Mouse (Mus musculus) retina, postnatal 1 day (tissue): Measurements from ENCODE around the gene Mtmr3.

Experiments
- DNase-seq: peaks from one replicate; pipeline ENCODE4 v3.0.0-alpha.2; 2012

Gene Mtmr3

DNA sequence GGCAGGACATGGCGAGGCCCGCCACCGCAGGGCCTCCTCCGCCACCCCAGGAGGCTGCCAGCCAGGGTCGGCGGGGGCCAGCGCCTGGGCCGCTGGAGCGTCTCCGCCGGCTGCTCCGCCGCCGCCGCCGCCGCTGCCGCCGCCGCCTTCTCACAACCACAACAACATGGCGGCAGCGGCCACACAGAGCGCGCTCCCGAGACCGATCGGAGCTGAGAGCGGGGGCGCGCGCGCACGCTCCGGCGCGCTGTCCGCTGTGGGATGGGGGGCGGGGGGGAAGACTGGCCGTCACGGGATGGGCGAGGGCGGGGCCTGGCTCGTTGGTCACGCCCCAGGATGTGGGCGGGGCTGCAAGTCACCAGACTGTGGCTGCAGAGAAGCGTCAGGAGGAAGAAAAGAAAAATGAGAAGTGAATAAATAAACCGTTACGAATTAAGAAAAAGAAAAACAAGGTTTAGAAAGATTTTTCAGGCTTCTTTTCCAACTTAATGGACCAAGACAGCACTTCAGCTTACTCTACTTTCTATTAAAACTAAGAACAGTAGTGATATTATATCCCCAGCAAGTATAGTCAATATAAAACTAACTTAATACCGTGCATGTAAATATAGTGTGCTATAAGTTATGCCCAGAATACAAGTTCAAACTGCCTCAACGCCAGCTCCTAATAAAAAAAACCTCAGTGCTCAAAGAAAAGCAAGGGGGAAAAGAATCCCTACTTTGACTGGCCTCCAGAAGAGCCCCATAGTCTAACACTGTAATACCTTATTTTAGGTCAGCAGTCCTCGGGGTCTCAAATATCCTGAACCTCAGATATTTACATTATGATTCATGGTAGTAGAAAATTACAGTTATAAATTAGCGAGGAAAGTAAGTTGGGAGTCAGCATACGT, at the start of gene Mtmr3:
Gene Mtmr3, minus strand, starts transcription at position 256 of the 893 bp plus-strand sequence.
- peak; percentile 97 for DNase-seq

DNA sequence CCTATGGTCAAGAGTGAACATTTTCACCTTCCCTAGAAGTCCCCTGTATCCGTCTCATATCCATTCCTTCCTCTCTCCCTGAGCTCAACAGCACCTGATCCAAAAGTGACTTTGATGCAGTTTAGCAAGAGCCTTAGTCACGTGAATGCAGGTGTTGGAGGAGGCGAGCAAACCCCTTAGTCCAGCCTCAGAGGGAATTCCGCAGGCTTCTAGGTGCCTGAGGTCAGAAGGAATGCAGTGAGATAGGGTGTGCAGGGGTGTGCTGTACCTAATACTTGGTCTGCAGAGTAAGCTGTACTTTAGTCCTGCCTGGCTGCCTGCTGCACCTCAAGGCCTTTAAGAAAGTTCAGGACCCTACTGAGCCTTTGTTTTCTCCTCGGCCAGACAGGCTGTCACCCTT, 49.1 kb upstream of the Mtmr3 start:
- no peak for DNase-seq

DNA sequence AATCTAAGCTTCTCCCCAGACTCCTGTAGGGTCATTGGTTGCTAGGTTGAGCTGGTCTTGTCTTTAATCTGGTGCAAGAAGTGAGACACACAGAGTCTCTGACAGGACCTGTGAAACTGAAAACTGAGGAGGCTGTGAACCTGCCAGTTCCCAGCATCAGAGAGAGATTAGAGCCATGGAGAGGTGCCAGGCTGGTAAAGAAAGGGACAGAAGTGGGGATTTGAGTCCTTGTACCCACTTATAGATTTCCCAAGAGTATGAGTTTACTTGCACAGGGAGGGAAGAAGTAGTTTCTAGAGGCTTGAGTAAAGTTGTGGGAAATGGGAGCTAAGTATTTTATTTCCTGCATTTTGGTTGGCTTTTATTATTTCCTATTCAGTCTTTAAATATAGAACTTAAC, 46.5 kb upstream of the Mtmr3 start:
- no peak for DNase-seq

DNA sequence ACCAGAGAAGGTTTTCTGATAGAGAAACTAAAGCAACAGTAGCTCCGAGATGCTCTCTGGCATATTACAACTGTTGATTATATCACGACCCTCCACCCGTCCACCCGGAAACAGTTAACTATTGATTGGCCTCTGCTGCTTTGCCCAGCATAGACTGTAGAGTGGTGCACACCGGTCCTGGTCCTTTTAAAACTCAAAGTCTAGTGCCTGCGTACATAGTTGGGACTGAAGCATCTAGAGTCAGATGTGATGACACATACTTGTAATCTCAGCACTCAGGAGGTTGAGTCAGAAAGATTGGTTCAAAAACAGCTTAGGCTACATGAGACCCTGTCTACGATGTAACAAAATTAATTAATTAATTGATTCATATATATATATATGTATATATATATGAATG, 43.6 kb upstream of the Mtmr3 start:
- DNase-seq, result no peak

DNA sequence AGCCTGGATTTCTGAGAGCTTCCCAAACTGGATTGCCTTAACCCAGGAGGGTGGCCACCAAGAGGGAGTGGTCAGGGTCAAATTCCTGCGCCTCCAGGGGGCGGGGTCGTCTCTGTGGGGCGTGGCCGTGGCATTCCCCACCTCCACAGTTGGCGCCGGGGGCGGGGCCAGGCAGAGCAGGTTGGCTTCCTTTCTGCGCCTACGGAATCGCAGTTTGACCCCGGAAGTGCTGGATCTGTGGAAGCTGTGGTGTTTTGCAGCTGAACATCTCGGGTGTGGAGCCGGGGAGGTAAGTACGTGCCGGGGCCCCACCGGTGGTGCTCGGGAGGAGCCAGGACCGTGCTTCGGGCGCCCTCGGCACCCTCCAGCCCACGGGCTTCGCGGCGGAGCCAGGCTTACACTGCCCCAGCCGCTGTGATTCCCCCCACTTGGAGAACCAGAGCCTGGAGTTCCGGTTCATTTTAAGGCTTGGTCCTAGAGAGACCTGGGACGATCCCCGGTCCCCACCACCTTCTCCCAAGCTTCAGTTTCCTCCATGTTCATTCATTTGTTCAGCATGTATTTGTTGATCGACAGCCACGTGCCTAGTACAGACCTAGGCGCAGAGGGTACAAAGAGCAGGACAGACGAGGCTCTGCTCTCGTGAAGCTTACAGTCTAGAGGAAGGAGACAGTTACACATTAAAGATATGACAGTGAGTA, 43.0 kb upstream of the Mtmr3 start, which contains the start of gene Ascc2:
Gene Ascc2, plus strand, starts transcription at position 214 of the 701 bp plus-strand sequence.
- DNase-seq, result peak; percentile 92

DNA sequence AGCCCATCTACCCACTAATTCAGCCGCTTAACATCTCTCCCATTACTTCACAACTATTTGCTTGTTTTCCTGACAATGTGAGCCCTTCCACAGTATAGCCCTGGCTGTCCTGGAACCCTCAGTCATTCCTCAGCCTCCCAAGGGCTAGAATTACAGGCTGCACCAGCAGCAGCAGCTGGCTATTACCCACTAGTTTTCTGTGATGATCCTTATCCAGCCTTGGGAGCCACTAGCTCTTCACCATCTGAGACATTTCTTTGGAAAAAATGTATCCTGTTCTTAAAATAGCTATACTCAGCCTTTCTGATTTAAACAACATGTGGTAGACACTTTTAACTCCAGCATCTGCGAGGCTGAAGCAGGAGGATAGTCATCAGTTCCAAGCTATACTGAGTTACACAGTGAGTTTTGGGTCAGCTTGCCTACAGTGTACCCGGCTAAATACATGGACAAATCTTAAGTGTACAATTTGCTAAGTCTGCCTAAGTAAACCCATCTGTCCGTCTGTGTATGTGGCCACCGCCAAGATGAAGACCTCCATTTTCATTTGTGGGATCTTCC, 42.2 kb upstream of the Mtmr3 start:
- DNase-seq, result no peak

DNA sequence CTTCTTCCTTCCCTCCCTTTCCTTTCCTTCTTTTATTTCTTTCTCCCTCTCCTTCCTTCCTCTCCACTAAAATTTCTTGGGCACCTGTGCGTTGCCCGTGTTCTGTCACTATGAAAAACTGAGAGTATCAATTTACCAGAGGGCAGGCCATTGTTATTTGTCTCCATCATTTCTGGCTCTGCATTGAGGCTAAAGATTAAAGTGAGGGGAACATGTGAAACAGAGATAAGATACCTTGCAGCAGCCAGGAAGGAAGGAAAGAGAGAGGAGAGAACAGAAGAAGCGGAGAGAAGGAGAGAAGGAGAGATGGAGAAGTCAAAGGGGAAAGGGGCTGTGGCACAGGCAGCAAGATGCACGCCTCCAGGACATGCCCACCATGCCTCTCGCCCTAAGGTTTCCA, 39.7 kb upstream of the Mtmr3 start:
- no peak for DNase-seq

DNA sequence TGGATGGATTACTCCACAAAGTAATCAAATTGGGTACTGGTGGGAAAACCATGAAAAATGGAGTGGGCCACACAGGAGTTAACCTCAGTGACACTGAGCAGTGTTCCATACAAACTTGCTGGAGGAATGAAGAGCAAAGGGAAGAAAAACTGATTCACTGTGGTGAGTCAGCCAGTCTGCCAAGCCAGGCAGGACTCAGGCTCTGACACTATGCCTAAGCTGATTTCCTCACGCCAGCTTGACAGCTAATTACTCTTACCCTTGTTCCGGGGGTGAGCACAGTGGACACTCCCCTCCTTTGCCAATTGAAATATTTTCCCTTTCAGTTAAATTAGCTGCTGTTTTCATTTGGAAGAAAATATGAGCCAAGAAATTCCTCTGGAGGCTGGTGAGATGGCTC, 38.8 kb upstream of the Mtmr3 start:
- peak; percentile 29 for DNase-seq

DNA sequence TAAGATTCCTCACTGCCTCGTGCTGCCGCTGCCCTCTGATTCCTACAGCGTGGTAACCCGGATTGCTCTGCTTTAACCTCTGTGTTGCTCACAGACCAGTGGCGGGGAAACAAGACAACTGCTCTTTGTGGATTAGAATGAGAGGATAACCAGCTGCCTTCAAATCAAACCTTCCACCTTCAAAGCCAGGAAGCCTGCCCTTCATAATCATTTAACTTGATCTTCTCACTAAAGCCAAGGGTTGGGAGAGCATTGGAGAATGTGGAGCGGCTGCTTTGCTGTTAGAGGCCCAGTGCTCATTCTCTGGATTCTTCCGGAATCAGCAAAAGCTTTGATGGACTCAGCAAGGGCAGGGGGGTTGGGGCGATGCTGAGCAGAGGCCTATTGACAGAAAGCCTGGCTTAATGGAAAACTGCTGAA, 35.2 kb upstream of the Mtmr3 start:
- peak; percentile 52 for DNase-seq

DNA sequence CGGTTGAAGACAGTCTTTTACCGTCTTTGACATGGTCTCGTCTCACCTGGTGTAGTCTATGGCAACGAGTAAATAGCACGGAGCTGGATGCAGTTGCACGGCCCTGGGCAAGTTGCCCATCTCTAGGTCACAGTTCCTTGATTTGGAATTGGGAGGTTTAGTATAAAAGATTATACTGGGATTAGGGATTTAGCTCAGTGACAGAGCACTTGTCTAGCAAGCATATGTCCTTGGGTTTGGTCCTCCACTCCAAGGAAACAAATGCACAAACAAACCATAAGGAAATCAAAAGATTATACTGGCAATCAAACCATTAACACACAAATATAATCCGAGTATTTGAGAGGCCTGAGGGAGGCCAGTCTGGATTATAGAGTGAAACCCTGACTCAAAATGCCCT, 33.0 kb upstream of the Mtmr3 start:
- peak; percentile 79 for DNase-seq

DNA sequence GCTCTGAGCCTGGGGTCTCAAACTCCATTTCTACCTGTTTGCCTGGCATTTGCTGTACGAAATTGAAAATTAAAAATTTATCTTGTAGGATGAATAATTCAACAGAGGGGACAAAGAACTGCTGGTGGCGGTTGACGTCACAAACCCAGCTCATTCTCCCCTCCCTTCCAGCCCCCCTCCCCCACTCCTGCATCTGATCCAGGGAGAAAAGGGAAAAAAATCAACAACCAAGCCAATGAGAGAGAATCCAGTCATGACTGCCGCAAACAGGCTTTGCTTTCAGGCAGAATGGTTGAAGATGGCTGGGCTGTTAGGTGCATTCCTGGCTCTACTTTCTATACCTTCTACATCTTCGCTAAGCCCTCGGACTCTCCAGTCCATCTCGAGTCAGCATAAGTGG, 31.3 kb upstream of the Mtmr3 start:
- DNase-seq, result peak; percentile 43

DNA sequence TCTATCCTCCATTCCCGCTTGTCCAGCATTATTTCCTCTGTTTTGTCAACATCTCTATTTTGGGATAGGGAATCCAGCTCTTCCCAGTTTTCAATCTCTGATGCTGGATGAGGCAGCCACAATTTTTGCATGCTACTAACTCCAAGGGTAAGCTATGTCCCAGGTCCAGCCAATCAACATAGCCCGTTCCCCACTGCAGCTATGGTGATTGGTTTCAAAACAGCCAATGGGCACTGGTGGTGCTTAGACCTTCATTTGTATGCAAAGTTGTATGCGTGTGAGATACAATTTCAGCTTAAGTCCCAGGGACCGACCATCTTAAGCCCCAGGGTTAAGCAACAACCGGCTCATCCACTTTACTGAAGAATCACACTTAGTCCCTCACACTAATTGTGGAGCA, 28.3 kb upstream of the Mtmr3 start:
- DNase-seq, result peak; percentile 44

DNA sequence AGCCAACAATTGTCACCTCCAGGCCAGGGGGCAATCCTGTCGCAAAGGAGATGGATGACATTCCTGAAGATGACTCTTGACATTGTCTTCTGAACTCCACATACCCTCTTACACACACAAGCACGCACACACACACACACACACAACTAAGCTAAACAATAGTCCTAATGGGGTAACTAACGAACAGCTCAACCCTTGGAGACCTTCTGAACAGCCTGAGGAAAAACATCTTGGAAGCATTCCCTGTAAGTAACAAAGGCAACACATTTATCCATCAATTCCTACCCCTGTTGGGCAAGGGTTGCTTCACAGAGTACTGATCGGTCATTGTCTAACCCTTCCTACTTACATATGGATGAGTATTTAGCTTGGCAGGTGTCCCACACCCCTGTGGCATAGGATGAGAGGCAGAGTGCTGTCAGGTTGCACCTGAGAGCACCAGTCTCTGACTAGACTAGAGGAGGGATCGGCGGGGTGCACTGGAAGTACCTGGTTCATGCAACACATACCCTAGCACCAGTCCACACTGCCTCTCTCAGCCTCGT, 27.9 kb upstream of the Mtmr3 start:
- no peak for DNase-seq

DNA sequence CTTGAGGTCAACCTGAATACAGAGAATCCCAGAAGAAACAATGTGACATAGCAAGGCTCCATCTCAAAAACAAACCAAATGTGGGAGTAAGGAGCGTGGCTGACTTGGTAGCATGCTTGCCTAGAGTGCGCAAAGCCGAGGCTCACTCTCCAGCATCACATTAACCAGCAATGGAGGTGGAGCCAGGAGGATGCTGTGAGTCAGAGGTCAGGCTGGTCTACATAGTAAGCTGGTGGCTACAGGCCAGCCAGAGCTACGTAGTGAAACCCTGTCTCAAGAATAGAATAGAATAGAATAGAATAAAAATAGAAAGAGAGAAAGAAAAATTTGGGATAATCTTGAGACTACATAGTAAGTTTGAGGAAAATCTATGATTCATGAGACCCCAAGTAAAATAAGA, 27.2 kb upstream of the Mtmr3 start:
- no peak for DNase-seq

DNA sequence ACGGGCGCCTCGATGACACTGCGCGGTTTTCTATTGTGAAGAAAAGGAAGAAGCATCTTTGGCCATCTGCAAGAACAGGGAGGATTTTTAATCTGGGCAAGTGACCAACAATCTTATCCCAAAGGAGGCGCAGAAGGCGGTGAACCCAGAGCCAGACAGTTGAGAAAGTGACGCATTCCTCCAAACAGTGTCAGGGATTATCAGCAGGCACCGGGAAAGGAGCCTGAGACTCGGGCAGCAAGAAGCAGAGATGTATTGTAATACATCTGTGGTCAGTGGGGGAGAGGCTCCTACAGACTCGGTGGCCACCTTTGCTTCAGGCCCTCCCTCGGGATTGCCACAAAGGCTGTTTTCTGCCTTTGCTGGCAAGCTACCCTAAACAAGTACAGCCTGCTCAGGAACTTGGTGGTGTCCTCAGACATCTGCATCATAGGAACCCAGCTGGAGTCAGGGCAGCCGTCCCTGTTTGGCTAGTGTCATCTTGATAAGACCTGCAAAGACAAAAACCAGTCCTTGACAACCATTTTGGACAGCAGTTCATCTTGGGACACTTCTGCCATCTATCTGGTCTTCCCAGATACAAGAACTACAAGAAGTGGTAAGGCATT, 25.9 kb upstream of the Mtmr3 start:
- DNase-seq, result no peak

DNA sequence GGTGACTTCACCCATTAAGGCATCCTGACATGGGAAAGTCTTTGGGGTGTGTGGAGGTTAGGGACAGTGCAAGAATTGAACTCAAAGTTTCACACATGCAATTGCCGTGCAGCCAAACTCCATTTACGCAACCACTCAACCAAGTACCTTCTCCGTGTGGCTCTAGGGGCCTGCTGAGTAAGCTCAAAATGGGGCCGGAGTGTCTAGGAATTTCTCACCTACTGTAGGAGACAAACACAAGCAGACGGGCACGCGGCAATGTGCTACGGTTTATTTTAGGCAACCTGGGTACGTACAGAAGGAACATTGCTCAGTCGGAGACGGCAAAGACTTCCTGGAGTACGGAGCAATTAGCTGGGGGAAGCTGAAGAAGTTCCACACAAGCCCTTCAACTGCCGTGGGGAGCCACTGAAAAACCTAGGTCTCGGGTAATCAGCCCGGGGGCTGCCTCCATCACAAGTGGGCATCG, 25.4 kb upstream of the Mtmr3 start, which contains the start of gene Gm11032:
Gene Gm11032, plus strand, starts transcription at position 51 of the 469 bp plus-strand sequence.
- DNase-seq, result no peak

DNA sequence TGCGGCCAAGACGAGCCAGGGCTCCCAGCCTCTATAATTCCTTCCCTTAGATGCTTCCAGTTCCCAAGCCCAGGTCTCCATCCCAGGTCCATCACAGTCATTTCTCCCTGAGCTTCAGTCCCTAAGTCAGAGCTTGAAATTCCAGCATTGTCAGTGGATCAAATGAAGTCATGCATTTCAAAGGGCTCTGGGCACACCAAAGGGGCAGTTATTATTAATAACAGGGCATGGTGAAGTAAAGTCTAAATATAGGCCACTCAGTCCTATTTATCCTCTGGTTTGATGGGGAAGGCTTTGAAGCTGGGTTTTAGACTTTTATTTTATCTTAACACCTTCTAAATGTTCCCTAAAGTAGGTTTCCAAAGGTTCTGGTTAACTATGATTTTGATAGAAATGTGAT, 17.2 kb upstream of the Mtmr3 start:
- no peak for DNase-seq

DNA sequence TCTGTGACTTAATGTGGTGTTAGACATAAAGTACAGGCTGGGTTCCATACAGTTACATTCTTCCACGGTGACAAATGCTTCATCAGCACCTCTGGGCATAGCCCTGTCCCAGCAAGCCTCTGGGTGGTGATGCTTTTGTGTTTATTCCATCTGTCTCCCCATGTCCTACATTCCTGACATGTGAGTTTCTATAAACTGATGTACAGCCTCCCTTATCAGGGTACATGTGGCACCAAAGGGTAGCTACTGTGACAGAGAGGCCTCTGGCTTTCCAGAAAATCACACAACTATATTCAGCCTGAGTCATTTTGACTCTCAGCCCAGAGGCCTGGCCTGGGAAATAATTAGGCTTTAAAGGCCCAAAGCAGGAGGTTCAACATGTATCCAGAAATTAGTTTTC, 11.9 kb upstream of the Mtmr3 start:
- DNase-seq, result no peak

DNA sequence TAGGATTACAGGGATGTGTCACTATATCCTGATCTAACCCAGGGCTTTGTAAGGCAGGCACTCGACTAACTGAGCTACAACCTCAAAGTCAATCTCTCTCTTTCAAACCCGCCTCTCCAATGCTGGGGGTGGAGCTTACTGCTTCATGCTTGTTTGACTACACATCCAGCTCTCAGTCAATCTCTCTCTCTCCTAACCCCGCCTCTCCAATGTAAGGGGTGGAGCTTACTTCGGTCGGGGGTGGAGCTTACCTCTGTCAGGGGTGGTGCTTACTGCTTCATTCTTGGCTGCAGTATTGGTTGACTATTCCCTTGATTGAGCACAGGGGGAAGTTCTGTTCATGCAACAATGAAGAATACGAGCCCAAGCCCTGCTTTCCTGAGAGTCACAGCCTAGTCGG, 10.8 kb upstream of the Mtmr3 start:
- peak; percentile 41 for DNase-seq

DNA sequence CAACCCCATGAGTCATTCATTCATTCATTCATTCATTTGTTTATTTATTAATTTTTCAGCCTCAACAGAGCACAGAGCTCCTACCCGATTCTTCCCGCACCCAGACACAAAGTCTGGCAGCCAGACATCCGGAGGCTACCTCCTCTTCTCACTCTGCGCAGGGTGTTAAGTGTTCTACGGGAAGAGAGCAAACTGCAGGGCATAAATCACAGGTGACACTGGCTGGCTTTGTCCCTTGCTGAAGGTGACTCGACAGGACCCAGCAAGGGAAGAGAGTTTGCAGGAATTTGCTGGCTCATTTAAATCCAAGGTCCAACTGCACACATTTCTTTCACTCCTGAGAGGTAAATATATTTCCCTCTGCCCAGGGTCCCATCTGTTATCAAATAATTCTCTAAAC, 9.8 kb upstream of the Mtmr3 start:
- no peak for DNase-seq

DNA sequence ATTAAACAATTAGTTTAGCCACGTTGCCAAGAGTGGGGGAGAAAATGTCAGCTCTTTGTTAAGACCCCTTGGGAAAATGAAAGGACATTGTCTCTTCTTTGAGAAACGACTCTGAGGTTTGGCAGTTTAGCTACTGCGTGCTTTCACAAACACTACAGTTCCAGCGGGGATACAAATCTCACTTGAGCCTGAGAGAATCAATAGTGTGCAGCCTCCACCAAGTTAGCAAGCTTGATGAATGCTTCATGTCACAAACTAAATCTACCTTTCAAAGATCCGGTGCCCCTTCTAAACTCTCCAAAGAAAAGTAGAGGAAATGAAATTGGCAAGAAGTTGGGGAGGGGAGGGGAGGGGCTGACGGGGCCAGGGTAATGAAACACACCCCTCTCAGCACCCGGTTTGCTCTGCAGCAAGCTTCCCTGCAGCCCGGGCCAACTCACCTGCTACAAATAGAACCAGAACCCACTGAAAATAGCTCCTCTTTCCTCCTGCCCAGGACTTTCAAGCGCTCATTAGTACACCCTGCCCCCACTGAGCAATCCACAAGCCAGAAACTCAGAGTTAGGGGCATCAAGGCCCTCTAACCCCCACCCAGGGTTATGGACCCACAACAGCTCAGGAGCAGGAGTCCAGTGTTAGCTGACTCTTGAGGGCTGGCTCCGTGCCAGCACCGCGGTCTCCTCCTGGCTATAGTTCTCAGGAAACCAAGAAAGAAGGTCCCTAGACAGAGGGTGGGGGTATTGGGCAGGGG, 8.2 kb upstream of the Mtmr3 start:
- DNase-seq, result peak; percentile 30

DNA sequence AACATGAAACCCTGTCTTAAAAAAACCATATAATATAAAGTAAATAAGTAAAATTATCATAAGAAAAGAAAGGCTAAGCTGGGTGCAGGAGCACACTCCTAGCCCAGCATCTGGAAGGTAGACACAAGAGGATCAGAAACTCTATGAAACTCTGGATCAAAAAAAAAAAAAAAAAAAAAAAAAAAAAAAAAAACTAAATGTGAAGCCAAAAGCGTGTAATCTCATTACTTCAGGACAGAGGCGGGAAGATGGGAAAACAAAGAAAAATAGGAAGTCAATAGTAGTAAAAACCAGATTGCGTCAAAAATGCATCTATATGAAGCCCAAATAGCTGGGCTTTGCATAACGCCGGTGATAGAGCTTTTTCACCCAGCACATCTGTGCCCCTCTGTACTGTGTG, 7.2 kb upstream of the Mtmr3 start:
- no peak for DNase-seq
